Mouse (Mus musculus) brain, embryonic 14.5 days (tissue): Measurements from ENCODE around the gene Fubp3.

ENCODE experiments used
- CTCF ChIP-seq: fragments of 200-500 bp; IDR thresholded peaks from 2 replicates; pipeline ENCODE4 v1.5.1; 2012; ENCODE audit warnings: inconsistent platforms, mild to moderate bottlenecking, moderate library complexity, borderline replicate concordance; ENCODE audit not compliant: insufficient read depth, insufficient read length; ENCODE audit errors: extremely low read depth
- POLR2A ChIP-seq: fragments of 200-500 bp; IDR thresholded peaks from 2 replicates; pipeline ENCODE4 v1.6.1; 2012; ENCODE audit warnings: mild to moderate bottlenecking, inconsistent platforms, borderline replicate concordance; ENCODE audit not compliant: poor library complexity, insufficient read depth, insufficient read length, severe bottlenecking; ENCODE audit errors: extremely low read depth

DNA sequence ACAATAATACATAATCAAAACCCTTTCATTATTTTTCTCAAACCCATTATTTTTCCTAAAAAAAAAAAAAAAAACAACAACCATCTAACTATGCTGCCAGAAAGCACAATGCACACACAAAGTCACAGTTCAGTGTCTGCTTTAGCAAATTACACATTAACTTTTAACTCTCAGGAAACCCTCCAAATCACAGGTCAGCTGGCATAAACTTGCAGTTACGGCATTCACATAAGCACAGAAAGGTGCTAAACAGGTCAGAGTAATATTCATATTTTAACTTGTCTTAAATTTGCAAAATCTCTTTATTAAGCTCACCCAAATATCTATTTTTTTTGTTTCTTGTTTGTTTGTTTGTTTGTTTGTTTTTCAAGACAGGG lies 91.3 kb downstream of the Fubp3 start:
- TF ChIP-seq POLR2A (no peak), CTCF (no peak)
